Mouse (Mus musculus): ENCODE results near the gene Ttc7b. TPM values are rescaled to one million over a fixed set of nuclear protein-coding genes. Genes with fewer than 3 reads are reported as not detected.

Gene Ttc7b
- polyA plus RNA-seq, 1 experiment from 2014 or later, result 7.3 TPM

GRCm38 (mm10) chr12:100501261-100501660 is 19.4 kb downstream of the Ttc7b start:
- no peaks in the 10 kb centered on the region for H3K9me3 ChIP-seq
- peaks cover 19% of the 10 kb centered on the region for H3K4me1 ChIP-seq (replicated peaks)
- H3K36me3 ChIP-seq, result peaks cover 39% of the 10 kb centered on the region
- no peak overlapping the region for H3K27ac ChIP-seq
- no peaks in the 10 kb centered on the region for H3K27me3 ChIP-seq
- 87% methylated on average over 4 of the region's 4 CpGs for WGBS
- no peak for ATAC-seq (ENCODE audit: low FRiP score)
- no peak overlapping the region for H3K4me3 ChIP-seq
- no peak overlapping the region for H3K9ac ChIP-seq
- no peak overlapping the region for H3K4me2 ChIP-seq

- Histone ChIP-seq H3K4me1 (replicated peaks) (peaks cover 13% of the 10 kb centered on the region), H3K36me3 (peaks cover 53% of the 10 kb centered on the region), H3K27ac (no peak overlapping the region), H3K27me3 (no peaks in the 10 kb centered on the region), H3K4me3 (no peak overlapping the region), H3K9ac (no peak overlapping the region), H3K4me2 (no peak overlapping the region), H3K9me3 (no peaks in the 10 kb centered on the region)
- ATAC-seq (ENCODE audit: low FRiP score), result no peak
- 92% methylated on average over 13 of the region's 13 CpGs for WGBS
Observed at GRCm38 (mm10) chr12:100499469-100499868, 21.2 kb downstream of the Ttc7b start.

GRCm38 (mm10) chr12:100498006-100498405 is 22.6 kb downstream of the Ttc7b start:
- H3K9me3 ChIP-seq, result no peaks in the 10 kb centered on the region
- H3K4me3 ChIP-seq, result no peak overlapping the region
- no peak for ATAC-seq (ENCODE audit: low FRiP score)
- H3K27ac ChIP-seq, result no peak overlapping the region
- H3K27me3 ChIP-seq, result no peaks in the 10 kb centered on the region
- WGBS, result 95% methylated on average over 5 of the region's 5 CpGs
- H3K9ac ChIP-seq, result no peak overlapping the region
- peaks cover 66% of the 10 kb centered on the region for H3K36me3 ChIP-seq
- H3K4me2 ChIP-seq, result no peak overlapping the region
- no peaks in the 10 kb centered on the region for H3K4me1 ChIP-seq (replicated peaks)

GRCm38 (mm10) chr12:100495083-100495482 is 25.5 kb downstream of the Ttc7b start:
- Histone ChIP-seq H3K4me2 (no peak overlapping the region), H3K4me1 (replicated peaks) (no peaks in the 10 kb centered on the region), H3K27ac (no peak overlapping the region), H3K4me3 (no peak overlapping the region), H3K27me3 (no peaks in the 10 kb centered on the region), H3K9me3 (no peaks in the 10 kb centered on the region), H3K36me3 (peaks cover 80% of the 10 kb centered on the region), H3K9ac (no peak overlapping the region)
- ATAC-seq (ENCODE audit: low FRiP score), result no peak
- WGBS, result 97% methylated on average over 7 of the region's 7 CpGs

GRCm38 (mm10) chr12:100493211-100493610 is 27.4 kb downstream of the Ttc7b start:
- no peak overlapping the region for H3K4me3 ChIP-seq
- no peak overlapping the region for H3K27ac ChIP-seq
- ATAC-seq (ENCODE audit: low FRiP score), result no peak
- no peak overlapping the region for H3K9ac ChIP-seq
- no peak overlapping the region for H3K4me2 ChIP-seq
- H3K4me1 ChIP-seq (replicated peaks), result peaks cover 6% of the 10 kb centered on the region
- no peaks in the 10 kb centered on the region for H3K9me3 ChIP-seq
- peaks cover 76% of the 10 kb centered on the region for H3K36me3 ChIP-seq
- WGBS, result 92% methylated on average over 5 of the region's 5 CpGs
- no peaks in the 10 kb centered on the region for H3K27me3 ChIP-seq

GRCm38 (mm10) chr12:100492676-100493075 is 27.9 kb downstream of the Ttc7b start:
- H3K4me2 ChIP-seq, result no peak overlapping the region
- no peaks in the 10 kb centered on the region for H3K27me3 ChIP-seq
- peaks cover 6% of the 10 kb centered on the region for H3K4me1 ChIP-seq (replicated peaks)
- ATAC-seq (ENCODE audit: low FRiP score), result no peak
- 81% methylated on average over 3 of the region's 3 CpGs for WGBS
- no peak overlapping the region for H3K4me3 ChIP-seq
- no peaks in the 10 kb centered on the region for H3K9me3 ChIP-seq
- H3K27ac ChIP-seq, result no peak overlapping the region
- H3K36me3 ChIP-seq, result peaks cover 72% of the 10 kb centered on the region
- no peak overlapping the region for H3K9ac ChIP-seq

- Histone ChIP-seq H3K4me1 (replicated peaks) (peaks cover 6% of the 10 kb centered on the region), H3K9me3 (no peaks in the 10 kb centered on the region), H3K27ac (no peak overlapping the region), H3K27me3 (no peaks in the 10 kb centered on the region), H3K9ac (no peak overlapping the region), H3K4me3 (no peak overlapping the region), H3K4me2 (no peak overlapping the region), H3K36me3 (peaks cover 69% of the 10 kb centered on the region)
- ATAC-seq (ENCODE audit: low FRiP score), result no peak
- 96% methylated on average over 10 of the region's 10 CpGs for WGBS
Observed at GRCm38 (mm10) chr12:100491967-100492611, 28.5 kb downstream of the Ttc7b start.

- Histone ChIP-seq H3K4me3 (no peak overlapping the region), H3K36me3 (peaks cover 57% of the 10 kb centered on the region), H3K27me3 (no peaks in the 10 kb centered on the region), H3K4me1 (replicated peaks) (peaks cover 6% of the 10 kb centered on the region), H3K4me2 (no peak overlapping the region), H3K9me3 (no peaks in the 10 kb centered on the region), H3K9ac (no peak overlapping the region), H3K27ac (no peak overlapping the region)
- ATAC-seq (ENCODE audit: low FRiP score), result no peak
- WGBS, result 91% methylated on average over 7 of the region's 7 CpGs
Observed at GRCm38 (mm10) chr12:100489799-100490198, 30.8 kb downstream of the Ttc7b start.

GRCm38 (mm10) chr12:100488368-100488767 is 32.3 kb downstream of the Ttc7b start:
- Histone ChIP-seq H3K27ac (no peak overlapping the region), H3K4me1 (replicated peaks) (peaks cover 6% of the 10 kb centered on the region), H3K36me3 (peaks cover 45% of the 10 kb centered on the region), H3K4me3 (no peak overlapping the region), H3K9ac (no peak overlapping the region), H3K4me2 (no peak overlapping the region), H3K27me3 (no peaks in the 10 kb centered on the region), H3K9me3 (no peaks in the 10 kb centered on the region)
- ATAC-seq (ENCODE audit: low FRiP score), result no peak
- 94% methylated on average over 5 of the region's 5 CpGs for WGBS

- Histone ChIP-seq H3K27me3 (no peaks in the 10 kb centered on the region), H3K4me1 (replicated peaks) (peaks cover 13% of the 10 kb centered on the region), H3K9me3 (no peaks in the 10 kb centered on the region), H3K36me3 (peaks cover 29% of the 10 kb centered on the region), H3K4me3 (no peak overlapping the region), H3K27ac (no peak overlapping the region), H3K9ac (no peak overlapping the region), H3K4me2 (no peak overlapping the region)
- 67% methylated on average over 6 of the region's 6 CpGs for WGBS
- ATAC-seq (ENCODE audit: low FRiP score), result no peak
Observed at GRCm38 (mm10) chr12:100486232-100486631, 34.4 kb downstream of the Ttc7b start.

- Histone ChIP-seq H3K27ac (no peak overlapping the region), H3K9ac (no peak overlapping the region; the same call in 1 of the 2 replicates), H3K4me3 (no peak overlapping the region), H3K4me1 (replicated peaks) (peaks cover 12% of the 10 kb centered on the region; the same call in 1 of the 2 replicates), H3K9me3 (no peaks in the 10 kb centered on the region), H3K36me3 (0 out of 2 replicates have a peak, but pooled peaks cover 16% of the 10 kb centered on the region), H3K4me2 (no peak overlapping the region), H3K27me3 (no peaks in the 10 kb centered on the region)
- WGBS, result 86% methylated on average over 1 of the region's 1 CpGs
- no peak for ATAC-seq (ENCODE audit: low FRiP score)
Observed at GRCm38 (mm10) chr12:100483054-100483453, 37.6 kb downstream of the Ttc7b start.

- Histone ChIP-seq H3K4me2 (no peak overlapping the region), H3K4me1 (replicated peaks) (peaks cover 12% of the 10 kb centered on the region; the same call in 1 of the 2 replicates), H3K9ac (no peak overlapping the region), H3K4me3 (no peak overlapping the region), H3K27me3 (no peaks in the 10 kb centered on the region), H3K36me3 (0 out of 2 replicates have a peak, but pooled peaks cover 16% of the 10 kb centered on the region), H3K9me3 (no peaks in the 10 kb centered on the region), H3K27ac (no peak overlapping the region)
- no peak for ATAC-seq (ENCODE audit: low FRiP score)
- 62% methylated on average over 7 of the region's 7 CpGs for WGBS
Observed at GRCm38 (mm10) chr12:100482255-100482654, 38.4 kb downstream of the Ttc7b start.

GRCm38 (mm10) chr12:100481443-100482026 is 39.1 kb downstream of the Ttc7b start:
- no peaks in the 10 kb centered on the region for H3K9me3 ChIP-seq
- ATAC-seq (ENCODE audit: low FRiP score), result no peak

More at GRCm38 (mm10) chr12:100481443-100482026, 39.1 kb downstream of the Ttc7b start:
- 70% methylated on average over 8 of the region's 8 CpGs for WGBS
- Histone ChIP-seq H3K9ac (no peak overlapping the region), H3K4me2 (no peak overlapping the region), H3K4me1 (replicated peaks) (peaks cover 12% of the 10 kb centered on the region; the same call in 1 of the 2 replicates), H3K27me3 (no peaks in the 10 kb centered on the region), H3K4me3 (no peak overlapping the region), H3K36me3 (0 out of 2 replicates have a peak, but pooled peaks cover 16% of the 10 kb centered on the region), H3K27ac (no peak overlapping the region)
